Mouse (Mus musculus) megakaryocyte, embryonic 14.5 days (primary cell): ENCODE results near the gene Nacc2.

Experiments used
- FLI1 ChIP-seq: IDR thresholded peaks from 2 replicates; pipeline ENCODE4 v1.6.1; 2012; ENCODE audit warnings: low read length, inconsistent platforms, mixed read lengths
- GATA1 ChIP-seq: IDR thresholded peaks from 3 replicates; pipeline ENCODE4 v1.6.1; 2012; ENCODE audit warnings: mixed read lengths, low read length, inconsistent platforms, borderline replicate concordance

DNA sequence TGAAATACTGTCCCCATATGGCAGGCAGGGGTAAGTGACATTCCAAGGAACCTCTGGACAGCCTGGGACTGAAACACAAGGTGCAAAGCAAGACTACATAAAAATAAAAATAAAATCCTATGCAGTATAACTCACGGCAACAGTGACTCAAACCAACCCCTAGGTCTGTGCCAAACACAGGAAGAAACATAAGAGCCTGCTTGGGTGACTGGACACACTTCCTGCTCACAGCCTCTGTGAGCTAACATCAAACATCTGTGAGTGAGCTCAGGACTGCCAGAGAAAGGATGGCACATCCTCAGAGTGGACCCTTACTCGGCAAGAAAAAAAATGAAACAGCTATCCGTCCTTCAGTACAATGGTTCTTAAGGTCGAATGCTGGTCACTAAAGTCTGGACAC is 40.1 kb downstream of the Nacc2 start:
- TF ChIP-seq GATA1 (no peak), FLI1 (no peak)
